Mouse (Mus musculus): ENCODE results near the gene Atp5j2.

DNA sequence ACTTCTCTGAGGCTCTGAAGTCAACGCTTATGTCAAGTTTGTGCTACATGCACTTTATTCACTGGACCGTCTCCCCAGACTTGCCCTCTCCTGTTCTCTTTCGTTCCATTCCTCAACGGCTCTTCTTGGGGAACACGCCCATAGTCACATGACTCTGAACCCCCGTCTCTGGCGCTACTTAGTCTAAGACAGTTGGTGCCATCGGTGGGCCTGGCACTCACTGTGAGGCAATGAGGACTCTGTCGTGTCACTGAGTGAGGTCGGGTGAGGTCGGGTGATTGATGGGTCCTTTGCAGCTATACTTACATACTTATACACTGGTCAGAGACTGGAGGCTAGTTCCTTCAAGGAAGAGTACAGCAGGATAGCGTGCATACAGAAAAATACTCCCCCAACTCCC, 31.5 kb upstream of the Atp5j2 start:
- TF ChIP-seq CTCF (conservative IDR thresholded peaks at IDR 0.05; ENCODE audit: low read length) (no peak), NANOG (IDR thresholded peaks at IDR 0.05; ENCODE audit: borderline replicate concordance, low read length) (no peak), POU5F1 (IDR thresholded peaks at IDR 0.05; ENCODE audit: borderline replicate concordance, low read length) (no peak)

All from E14TG2a.4 (cell line).